Mouse (Mus musculus) splenic B cell, adult 2 months (primary cell): ENCODE results near the gene Gnb1l.

Experiments used
- DNase-seq: peaks from one replicate; pipeline ENCODE4 v3.0.0-alpha.2; 2011; ENCODE audit warnings: low read depth, low spot score
- H3K27me3 ChIP-seq: 2 replicates; pipeline ENCODE4 v1.6.1; 2012; ENCODE audit warnings: mild to moderate bottlenecking, low read length, moderate library complexity, mixed read lengths; ENCODE audit not compliant: control insufficient read depth, poor library complexity, insufficient read depth, severe bottlenecking
- H3K36me3 ChIP-seq: 2 replicates; pipeline ENCODE4 v1.6.1; 2012; ENCODE audit warnings: mild to moderate bottlenecking, low read length, moderate library complexity, mixed read lengths; ENCODE audit not compliant: control insufficient read depth, poor library complexity, insufficient read depth, severe bottlenecking

The Gnb1l gene

DNA sequence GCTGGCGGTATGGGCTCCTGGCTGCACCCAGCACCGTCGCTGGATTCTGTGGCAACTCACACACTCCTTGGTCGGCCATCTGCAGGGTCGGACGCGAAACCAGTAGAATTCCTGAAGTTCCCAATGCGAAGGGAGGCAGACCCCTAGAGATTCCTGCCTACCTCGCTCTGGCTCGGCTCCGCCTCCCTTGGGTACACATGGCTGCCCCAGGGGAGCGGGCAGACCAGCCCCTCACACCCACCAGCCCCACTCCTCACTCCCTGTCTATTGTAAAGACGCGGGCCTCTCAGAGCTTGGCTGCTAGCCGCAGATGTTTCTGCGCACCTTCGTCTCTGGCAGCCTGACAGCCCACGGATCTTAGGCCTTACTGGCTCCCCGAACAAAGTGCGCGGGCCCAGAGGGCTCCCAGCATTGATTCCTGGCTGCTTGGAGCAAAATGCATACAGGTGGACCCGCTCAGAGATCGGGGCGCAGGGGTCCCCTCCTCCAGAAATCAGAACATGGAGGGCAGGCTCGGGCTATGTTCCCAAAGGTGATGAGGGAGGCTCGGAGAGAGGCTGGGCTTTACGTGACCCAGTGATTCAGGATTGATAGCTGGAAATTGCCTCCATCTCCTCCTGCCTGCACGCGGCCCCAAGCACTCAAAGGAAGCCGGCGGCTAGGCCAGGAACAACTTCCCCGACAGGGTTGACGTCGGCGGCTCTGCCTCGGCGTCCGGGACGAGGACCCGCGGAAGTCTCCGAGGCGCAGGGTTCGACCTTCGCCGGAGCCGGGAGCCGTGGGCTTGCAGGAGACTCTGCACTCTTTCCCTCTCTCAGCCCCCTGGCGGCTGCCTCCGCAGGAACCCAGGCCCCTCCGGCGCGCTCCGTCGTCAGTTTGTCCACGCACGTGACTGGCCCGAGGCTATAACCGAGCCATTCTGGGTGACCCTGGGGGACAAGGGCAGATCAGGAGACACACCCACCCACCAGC is 92.8 kb downstream of the Gnb1l start:
- DNase-seq, result peak; percentile 8
- no peaks in the 10 kb centered on the region for H3K36me3 ChIP-seq
- peaks cover 4% of the 10 kb centered on the region; the same call in 1 of the 2 replicates for H3K27me3 ChIP-seq

DNA sequence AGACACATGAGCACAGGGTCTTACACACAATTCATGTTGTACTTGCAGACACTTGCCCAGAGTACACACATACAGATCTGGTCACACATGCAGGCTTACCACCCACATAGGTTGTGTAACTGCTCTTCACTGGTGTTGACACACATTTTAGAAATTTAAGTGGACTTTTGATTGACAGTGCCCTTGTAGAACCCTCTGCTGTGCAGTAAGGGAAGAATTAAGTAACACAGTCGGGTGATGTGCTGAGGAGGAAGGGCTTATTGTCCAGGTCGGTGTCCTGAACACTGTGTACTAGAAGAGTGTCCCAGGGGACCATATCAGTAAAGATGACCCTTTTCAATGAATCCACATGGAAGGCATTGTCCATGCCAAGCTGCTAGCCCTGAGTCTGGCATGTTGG is 95.4 kb downstream of the Gnb1l start:
- Histone ChIP-seq H3K36me3 (no peaks in the 10 kb centered on the region), H3K27me3 (0 out of 2 replicates have a peak, but pooled peaks cover 3% of the 10 kb centered on the region)
- DNase-seq, result no peak

DNA sequence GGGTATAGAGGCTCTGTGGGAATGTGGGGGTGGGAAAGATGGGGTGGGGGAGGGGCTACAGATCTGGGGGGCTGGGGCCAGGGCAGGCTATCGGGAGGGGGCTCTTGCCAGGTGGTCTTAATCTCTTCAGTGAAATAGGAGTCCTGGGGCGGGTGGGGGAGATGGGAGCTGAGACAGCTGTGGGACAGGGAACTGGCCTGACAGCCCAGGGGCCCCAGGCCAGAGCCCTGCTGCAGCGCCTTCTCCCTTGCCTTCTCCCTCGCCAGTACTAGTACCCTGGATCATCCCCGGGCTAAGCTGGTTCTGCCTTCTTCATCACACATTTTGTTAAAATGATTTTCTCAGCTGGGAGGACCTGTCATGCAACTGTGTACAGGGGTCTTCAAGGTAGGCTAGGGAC is 97.7 kb downstream of the Gnb1l start:
- Histone ChIP-seq H3K27me3 (0 out of 2 replicates have a peak, but pooled peaks cover 3% of the 10 kb centered on the region), H3K36me3 (no peaks in the 10 kb centered on the region)
- DNase-seq, result no peak

DNA sequence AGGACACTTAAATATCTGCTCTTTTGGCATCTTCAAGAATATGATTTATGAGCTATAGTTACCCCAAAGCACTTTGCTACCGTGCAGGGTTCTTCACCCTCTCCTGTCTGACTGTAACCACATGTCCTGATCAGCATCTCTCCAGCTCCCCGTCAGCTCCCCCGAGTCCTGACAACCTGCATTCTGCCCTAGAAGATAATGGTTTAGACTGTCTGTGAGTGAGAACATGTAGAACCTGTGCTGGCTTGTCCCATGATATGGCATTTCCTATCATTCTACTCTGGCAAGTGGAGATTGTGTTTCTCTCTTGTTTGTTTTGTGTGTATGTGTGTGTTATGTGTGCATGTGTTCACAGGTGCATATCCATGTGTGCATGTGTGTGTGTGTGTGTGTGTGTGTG is 99.5 kb downstream of the Gnb1l start:
- DNase-seq, result no peak
- H3K36me3 ChIP-seq, result no peaks in the 10 kb centered on the region
- H3K27me3 ChIP-seq, result no peaks in the 10 kb centered on the region

DNA sequence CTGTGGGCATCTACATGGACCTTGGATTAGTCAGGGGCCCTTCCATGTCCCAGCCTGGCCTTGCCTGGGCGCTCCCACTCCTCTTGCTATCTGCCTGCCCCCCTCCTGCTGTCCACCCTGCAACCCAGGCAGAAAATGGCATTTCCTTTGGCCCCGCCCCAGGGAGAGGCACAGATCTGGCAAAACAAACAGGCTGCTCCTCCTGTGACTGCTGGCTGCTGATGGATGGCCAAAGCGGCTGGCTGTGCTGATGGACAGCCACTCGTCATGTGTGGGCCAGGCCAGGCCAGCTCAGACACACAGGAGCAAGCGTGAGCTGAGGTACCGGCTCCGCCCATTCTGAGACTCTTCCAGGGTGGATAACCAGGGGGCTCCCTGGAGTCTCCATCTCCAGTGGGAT is 102.9 kb downstream of the Gnb1l start:
- DNase-seq, result no peak
- Histone ChIP-seq H3K36me3 (no peaks in the 10 kb centered on the region), H3K27me3 (no peaks in the 10 kb centered on the region)

DNA sequence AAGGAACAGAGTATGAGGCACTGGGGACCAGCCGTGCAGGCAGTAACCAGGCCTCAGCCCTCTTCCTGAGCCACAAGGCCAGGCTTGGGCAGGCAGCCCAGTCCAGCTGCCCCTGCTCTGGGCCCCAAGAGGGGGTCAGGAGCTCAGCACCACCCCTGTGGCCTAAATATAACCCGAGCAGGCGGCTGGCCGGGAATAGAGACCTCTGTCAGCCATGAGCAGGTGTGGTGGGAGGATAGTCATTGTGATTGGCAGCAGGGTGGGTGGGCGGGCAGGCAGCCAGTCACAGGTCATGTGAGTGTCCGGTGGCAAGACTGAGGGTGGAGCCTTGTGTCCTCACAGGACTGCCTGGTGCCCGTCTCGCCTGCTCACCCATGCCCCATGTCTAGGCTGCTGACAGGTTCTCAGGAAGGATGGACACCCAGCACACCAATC is 105.8 kb downstream of the Gnb1l start:
- Histone ChIP-seq H3K27me3 (no peaks in the 10 kb centered on the region), H3K36me3 (no peaks in the 10 kb centered on the region)
- no peak for DNase-seq

DNA sequence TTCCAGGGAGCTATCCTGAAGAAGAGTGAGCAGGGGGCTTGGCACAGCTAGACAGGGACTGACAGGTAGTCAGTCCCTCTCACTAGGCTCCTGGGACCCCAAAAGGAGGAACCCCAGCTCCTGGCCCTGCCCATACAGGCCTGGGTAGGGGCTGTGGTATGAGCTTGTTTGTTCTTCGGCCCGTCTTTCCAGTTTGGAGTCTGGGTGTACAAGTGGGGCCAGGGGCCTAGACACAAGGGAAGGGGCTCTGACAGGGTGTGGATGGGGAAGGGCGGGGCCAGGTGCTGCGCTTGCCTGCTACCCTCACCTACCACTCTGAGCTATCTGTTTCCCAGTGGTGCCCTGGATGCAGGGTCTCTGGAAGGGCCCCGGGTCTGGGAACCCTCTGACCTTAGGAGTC is 107.2 kb downstream of the Gnb1l start:
- no peaks in the 10 kb centered on the region for H3K36me3 ChIP-seq
- no peaks in the 10 kb centered on the region for H3K27me3 ChIP-seq
- DNase-seq, result no peak

DNA sequence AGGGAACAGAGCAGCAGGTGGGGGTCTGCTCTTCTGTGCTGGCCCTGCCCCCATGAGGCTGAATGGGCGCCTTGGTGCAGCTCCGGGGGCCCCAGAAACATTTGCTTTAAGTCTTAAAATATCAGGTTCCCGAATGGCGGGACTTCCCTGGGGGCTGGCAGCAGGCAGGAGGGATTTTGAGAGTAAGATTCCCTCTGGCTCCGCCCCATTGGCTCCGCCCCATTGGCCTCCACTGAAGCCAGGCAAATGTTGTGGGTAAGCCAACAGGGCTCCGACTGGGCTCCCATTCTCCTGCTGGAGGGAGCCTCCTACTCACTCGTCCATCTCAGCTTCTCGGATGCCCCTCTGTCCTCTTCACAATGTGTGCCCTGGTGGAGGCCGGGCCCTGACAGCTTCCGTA is 109.7 kb downstream of the Gnb1l start:
- no peaks in the 10 kb centered on the region for H3K36me3 ChIP-seq
- no peaks in the 10 kb centered on the region for H3K27me3 ChIP-seq
- DNase-seq, result no peak

DNA sequence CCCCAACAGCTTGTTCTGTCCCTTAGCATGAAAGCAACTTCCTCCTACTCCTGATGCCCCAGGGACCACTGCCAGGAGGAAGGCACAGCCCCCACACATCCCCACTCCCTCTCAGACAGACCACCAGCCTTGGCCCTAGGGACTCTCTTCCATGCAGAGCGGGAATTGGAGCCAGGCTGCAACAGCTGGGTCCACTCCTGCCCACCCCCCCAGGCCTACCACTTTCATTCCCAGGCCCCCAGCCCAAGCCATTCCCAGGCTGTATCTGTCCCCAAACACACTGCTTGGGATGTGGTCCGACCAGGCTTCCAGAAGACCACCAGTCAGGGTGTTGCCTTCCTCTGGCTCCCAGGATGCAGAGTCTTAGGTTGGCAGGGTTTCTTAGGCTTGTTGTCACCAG is 110.6 kb downstream of the Gnb1l start:
- no peaks in the 10 kb centered on the region for H3K36me3 ChIP-seq
- no peak for DNase-seq
- no peaks in the 10 kb centered on the region for H3K27me3 ChIP-seq

DNA sequence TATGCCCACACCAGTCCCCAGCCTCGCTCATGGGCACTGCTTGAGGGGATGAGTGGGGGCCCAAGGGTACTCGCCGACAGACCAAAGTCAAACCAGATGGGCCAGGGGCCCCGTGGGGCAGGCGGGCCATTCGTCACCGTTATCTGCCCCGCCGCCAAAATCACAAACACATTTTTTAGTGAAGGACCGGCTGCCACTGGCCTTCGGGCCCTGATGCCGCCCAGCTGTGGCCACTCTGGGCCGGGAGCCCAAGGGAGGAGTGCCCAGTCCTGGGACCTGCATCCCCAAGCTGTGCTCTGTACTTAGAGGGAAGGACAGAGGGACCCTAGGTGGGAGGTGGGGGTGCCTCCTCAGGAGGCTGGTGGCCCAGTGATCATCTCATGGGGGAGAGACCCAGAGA is 113.2 kb downstream of the Gnb1l start:
- no peaks in the 10 kb centered on the region for H3K36me3 ChIP-seq
- no peak for DNase-seq
- no peaks in the 10 kb centered on the region for H3K27me3 ChIP-seq

DNA sequence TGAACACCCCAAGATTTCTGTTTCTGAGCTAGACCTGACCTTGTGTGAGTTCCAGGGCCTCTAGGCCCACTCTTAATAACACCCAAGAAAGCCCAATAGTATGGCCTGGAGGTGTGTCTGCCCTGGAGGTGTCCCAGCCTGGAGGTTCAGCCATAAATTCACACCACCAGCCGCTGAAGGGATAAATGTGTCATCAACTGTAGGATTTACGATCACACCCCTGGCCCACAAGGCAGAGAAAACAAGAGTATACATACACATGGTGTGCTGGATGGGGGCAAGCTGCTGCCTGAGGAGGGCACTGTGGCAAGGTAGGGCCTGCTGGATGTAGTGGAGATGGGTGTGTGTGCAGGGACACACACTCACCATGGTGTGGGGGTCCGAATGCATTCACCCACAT is 114.8 kb downstream of the Gnb1l start:
- no peaks in the 10 kb centered on the region for H3K27me3 ChIP-seq
- DNase-seq, result no peak
- H3K36me3 ChIP-seq, result no peaks in the 10 kb centered on the region
